Mouse (Mus musculus): ENCODE measurements around the gene Lrrc10. TPM values are rescaled to one million over a fixed set of nuclear protein-coding genes. Genes with fewer than 3 reads are reported as not detected.
A peak's percentile ranks its signal among the peaks of the same experiment; 100 is the strongest.

Gene Lrrc10
- polyA plus RNA-seq, 1 experiment from 2014 or later = not detected

DNA sequence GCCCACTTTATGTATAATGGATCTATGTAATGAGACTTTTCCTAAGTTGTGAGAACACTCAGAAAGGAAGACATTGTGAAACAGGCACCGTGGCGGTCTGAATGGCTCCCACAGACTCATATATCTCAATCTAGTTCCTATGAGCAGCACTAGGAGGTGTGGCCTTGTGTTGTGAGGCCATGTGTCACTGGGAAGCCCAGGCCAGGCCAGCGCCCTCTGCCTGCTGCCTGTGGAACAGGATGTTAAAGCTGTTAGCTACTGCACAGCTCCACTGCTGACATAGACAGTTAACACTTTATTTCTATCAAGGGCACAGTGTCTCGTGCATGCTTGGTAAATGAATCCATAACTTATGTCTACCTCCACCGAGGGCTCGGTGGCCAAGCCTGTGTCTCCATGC lies 33.1 kb downstream of the Lrrc10 start:
- Histone ChIP-seq H3K36me3 (replicated peaks; ENCODE audit: insufficient read depth, low read length) (peaks cover 64% of the 10 kb centered on the region), H3K9me3 (ENCODE audit: low read length) (no peaks in the 10 kb centered on the region), H3K9ac (replicated peaks) (no peak overlapping the region), H3K27me3 (ENCODE audit: insufficient read depth, low read length) (no peaks in the 10 kb centered on the region), H3K4me3 (ENCODE audit: low read depth, low read length) (no peak overlapping the region), H3K4me1 (ENCODE audit: insufficient read depth) (no peaks in the 10 kb centered on the region; the same call in 1 of the 2 replicates), H3K27ac (ENCODE audit: low read depth) (no peak overlapping the region), H3K4me2 (ENCODE audit: low read depth, low read length) (no peak overlapping the region)
- WGBS (ENCODE audit: insufficient replicate concordance) = 67% methylated on average over 6 of the region's 6 CpGs
- peak; percentile 74 for ATAC-seq
- DNase-seq = peak; percentile 66
- TF ChIP-seq EP300 (IDR thresholded peaks at IDR 0.05; ENCODE audit: low read depth) (no peak), CTCF (IDR thresholded peaks at IDR 0.05; ENCODE audit: low read depth) (peak; percentile 83)

DNA sequence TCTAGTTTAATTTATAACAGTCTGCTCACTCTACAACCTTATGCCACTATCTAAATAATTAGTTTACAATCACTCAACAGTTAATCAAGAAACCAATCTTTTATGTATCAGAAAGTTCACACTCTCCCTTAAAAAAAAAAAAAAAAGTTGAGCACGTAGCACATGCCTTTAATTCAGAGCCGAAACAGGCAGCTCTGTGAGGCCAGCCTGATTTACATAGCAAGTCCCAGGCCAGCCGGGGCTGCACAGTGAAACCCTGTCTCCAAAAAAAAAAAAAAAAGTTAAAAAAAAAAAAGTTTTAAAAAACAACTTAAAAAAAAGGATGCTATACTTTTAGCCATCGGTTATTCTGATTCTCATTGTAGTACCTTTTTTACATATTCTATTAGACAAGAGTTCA lies 36.2 kb downstream of the Lrrc10 start:
- H3K9me3 ChIP-seq (ENCODE audit: low read length) = no peaks in the 10 kb centered on the region
- H3K27me3 ChIP-seq (ENCODE audit: insufficient read depth, low read length) = no peaks in the 10 kb centered on the region
- TF ChIP-seq CTCF (IDR thresholded peaks at IDR 0.05; ENCODE audit: low read depth) (no peak), EP300 (IDR thresholded peaks at IDR 0.05; ENCODE audit: low read depth) (no peak)
- DNase-seq (no peak), ATAC-seq (no peak)
- no peaks in the 10 kb centered on the region; the same call in 1 of the 2 replicates for H3K4me1 ChIP-seq (ENCODE audit: insufficient read depth)
- peaks cover 55% of the 10 kb centered on the region for H3K36me3 ChIP-seq (replicated peaks; ENCODE audit: insufficient read depth, low read length)
- H3K9ac ChIP-seq (replicated peaks) = no peak overlapping the region
- no peak overlapping the region for H3K4me2 ChIP-seq (ENCODE audit: low read depth, low read length)
- 84% methylated on average over 4 of the region's 4 CpGs for WGBS (ENCODE audit: insufficient replicate concordance)
- H3K27ac ChIP-seq (ENCODE audit: low read depth) = no peak overlapping the region
- no peak overlapping the region for H3K4me3 ChIP-seq (ENCODE audit: low read depth, low read length)

GRCm38 (mm10) chr10:117081914-117082359 lies 36.8 kb downstream of the Lrrc10 start:
- Histone ChIP-seq H3K36me3 (replicated peaks; ENCODE audit: insufficient read depth, low read length) (peaks cover 49% of the 10 kb centered on the region), H3K27me3 (ENCODE audit: insufficient read depth, low read length) (no peaks in the 10 kb centered on the region), H3K9ac (replicated peaks) (no peak overlapping the region), H3K4me1 (ENCODE audit: insufficient read depth) (no peaks in the 10 kb centered on the region; the same call in 1 of the 2 replicates), H3K4me2 (ENCODE audit: low read depth, low read length) (no peak overlapping the region), H3K9me3 (ENCODE audit: low read length) (no peaks in the 10 kb centered on the region), H3K4me3 (ENCODE audit: low read depth, low read length) (no peak overlapping the region), H3K27ac (ENCODE audit: low read depth) (peak overlapping the region; percentile 55; the same call in 1 of the 2 replicates)
- DNase-seq = no peak
- 77% methylated on average over 2 of the region's 2 CpGs for WGBS (ENCODE audit: insufficient replicate concordance)
- no peak for TF ChIP-seq EP300 (IDR thresholded peaks at IDR 0.05; ENCODE audit: low read depth)
- no peak for TF ChIP-seq CTCF (IDR thresholded peaks at IDR 0.05; ENCODE audit: low read depth)
- peak; percentile 24; the same call in 1 of the 2 replicates for ATAC-seq

GRCm38 (mm10) chr10:117089628-117090027 lies 44.5 kb downstream of the Lrrc10 start:
- DNase-seq = no peak
- Histone ChIP-seq H3K27me3 (ENCODE audit: insufficient read depth, low read length) (no peaks in the 10 kb centered on the region), H3K9me3 (ENCODE audit: low read length) (no peaks in the 10 kb centered on the region), H3K9ac (replicated peaks) (no peak overlapping the region), H3K4me2 (ENCODE audit: low read depth, low read length) (no peak overlapping the region), H3K27ac (ENCODE audit: low read depth) (no peak overlapping the region), H3K4me1 (ENCODE audit: insufficient read depth) (no peaks in the 10 kb centered on the region), H3K36me3 (replicated peaks; ENCODE audit: insufficient read depth, low read length) (peaks cover 27% of the 10 kb centered on the region), H3K4me3 (ENCODE audit: low read depth, low read length) (no peak overlapping the region)
- TF ChIP-seq EP300 (IDR thresholded peaks at IDR 0.05; ENCODE audit: low read depth) = no peak
- no peak for TF ChIP-seq CTCF (IDR thresholded peaks at IDR 0.05; ENCODE audit: low read depth)
- WGBS (ENCODE audit: insufficient replicate concordance) = 63% methylated on average over 4 of the region's 4 CpGs
- ATAC-seq = no peak

- H3K27me3 ChIP-seq (ENCODE audit: insufficient read depth, low read length) = no peaks in the 10 kb centered on the region
- no peaks in the 10 kb centered on the region for H3K9me3 ChIP-seq (ENCODE audit: low read length)
- H3K4me1 ChIP-seq (ENCODE audit: insufficient read depth) = peaks cover 5% of the 10 kb centered on the region; the same call in 1 of the 2 replicates
- no peak overlapping the region for H3K4me3 ChIP-seq (ENCODE audit: low read depth, low read length)
- no peak overlapping the region for H3K9ac ChIP-seq (replicated peaks)
- no peak for TF ChIP-seq CTCF (IDR thresholded peaks at IDR 0.05; ENCODE audit: low read depth)
- no peak for TF ChIP-seq EP300 (IDR thresholded peaks at IDR 0.05; ENCODE audit: low read depth)
- WGBS (ENCODE audit: insufficient replicate concordance) = 78% methylated on average over 15 of the region's 15 CpGs
- peaks cover 36% of the 10 kb centered on the region for H3K36me3 ChIP-seq (replicated peaks; ENCODE audit: insufficient read depth, low read length)
- no peak overlapping the region for H3K27ac ChIP-seq (ENCODE audit: low read depth)
- ATAC-seq = no peak
- no peak for DNase-seq
- H3K4me2 ChIP-seq (ENCODE audit: low read depth, low read length) = no peak overlapping the region
Measured at GRCm38 (mm10) chr10:117094504-117095329, 49.6 kb downstream of the Lrrc10 start.

GRCm38 (mm10) chr10:117096096-117096495 lies 51.0 kb downstream of the Lrrc10 start:
- Histone ChIP-seq H3K4me1 (ENCODE audit: insufficient read depth) (peaks cover 5% of the 10 kb centered on the region; the same call in 1 of the 2 replicates), H3K27me3 (ENCODE audit: insufficient read depth, low read length) (no peaks in the 10 kb centered on the region), H3K36me3 (replicated peaks; ENCODE audit: insufficient read depth, low read length) (peaks cover 40% of the 10 kb centered on the region), H3K9ac (replicated peaks) (no peak overlapping the region), H3K27ac (ENCODE audit: low read depth) (no peak overlapping the region), H3K9me3 (ENCODE audit: low read length) (no peaks in the 10 kb centered on the region), H3K4me2 (ENCODE audit: low read depth, low read length) (no peak overlapping the region), H3K4me3 (ENCODE audit: low read depth, low read length) (no peak overlapping the region)
- WGBS (ENCODE audit: insufficient replicate concordance) = 90% methylated on average over 6 of the region's 6 CpGs
- TF ChIP-seq CTCF (IDR thresholded peaks at IDR 0.05; ENCODE audit: low read depth) (no peak), EP300 (IDR thresholded peaks at IDR 0.05; ENCODE audit: low read depth) (no peak)
- no peak for DNase-seq
- no peak for ATAC-seq

Other genes with a start within 250 kb of the Lrrc10 start
- gene Myrfl, start 148.4 kb upstream of the Lrrc10 start, polyA plus RNA-seq (2015; fragmentation: Nextera tagmentation; extraction: Ambion mirVana) = not detected in 2 replicates
- 15.5 and 17.5 TPM in 2 replicates for gene Rab3ip, start 94.6 kb upstream of the Lrrc10 start, polyA plus RNA-seq (2015; fragmentation: Nextera tagmentation; extraction: Ambion mirVana)
- gene Gm10271, start 72.7 kb upstream of the Lrrc10 start, polyA plus RNA-seq (2015; fragmentation: Nextera tagmentation; extraction: Ambion mirVana) = not detected in 2 replicates
- gene Best3, start 59.0 kb upstream of the Lrrc10 start, polyA plus RNA-seq (2015; fragmentation: Nextera tagmentation; extraction: Ambion mirVana) = 0.08 TPM in 1 of 2 replicates, not detected in the other
- 101 and 105 TPM in 2 replicates for gene Cct2, start 18.5 kb downstream of the Lrrc10 start, polyA plus RNA-seq (2015; fragmentation: Nextera tagmentation; extraction: Ambion mirVana)
- 7.7 and 8.0 TPM in 2 replicates for gene Frs2, start 103.2 kb downstream of the Lrrc10 start, polyA plus RNA-seq (2015; fragmentation: Nextera tagmentation; extraction: Ambion mirVana)
- gene Yeats4, start 179.2 kb downstream of the Lrrc10 start, polyA plus RNA-seq (2015; fragmentation: Nextera tagmentation; extraction: Ambion mirVana) = 31.2 and 32.2 TPM in 2 replicates
- gene 9530003J23Rik, start 193.4 kb downstream of the Lrrc10 start, polyA plus RNA-seq (2015; fragmentation: Nextera tagmentation; extraction: Ambion mirVana) = not detected in 2 replicates
- 542 and 556 TPM in 2 replicates for gene Lyz2, start 237.0 kb downstream of the Lrrc10 start, polyA plus RNA-seq (2015; fragmentation: Nextera tagmentation; extraction: Ambion mirVana)
- 0.42 and 0.85 TPM in 2 replicates for gene Lyz1, start 247.5 kb downstream of the Lrrc10 start, polyA plus RNA-seq (2015; fragmentation: Nextera tagmentation; extraction: Ambion mirVana)

All from liver, postnatal 0 days (tissue).